Mouse (Mus musculus) brain, embryonic 14.5 days (tissue): ENCODE data around the gene Nagpa. TPM values are rescaled to one million over a fixed set of nuclear protein-coding genes. Genes with fewer than 3 reads are reported as not detected.
"Not testable (repeated sequence)": the region's sequence is repeated elsewhere in the genome, so short reads cannot be mapped to it uniquely, and the experiment has no call there.

Experiments
- DNase-seq: peaks from one replicate; pipeline ENCODE4 v3.0.0-alpha.2; 2011; ENCODE audit warnings: low read depth
- CTCF ChIP-seq: fragments of 200-500 bp; IDR thresholded peaks from 2 replicates; pipeline ENCODE4 v1.5.1; 2012; ENCODE audit warnings: inconsistent platforms, mild to moderate bottlenecking, moderate library complexity, borderline replicate concordance; ENCODE audit not compliant: insufficient read depth, insufficient read length; ENCODE audit errors: extremely low read depth
- POLR2A ChIP-seq: fragments of 200-500 bp; IDR thresholded peaks from 2 replicates; pipeline ENCODE4 v1.6.1; 2012; ENCODE audit warnings: mild to moderate bottlenecking, inconsistent platforms, borderline replicate concordance; ENCODE audit not compliant: poor library complexity, insufficient read depth, insufficient read length, severe bottlenecking; ENCODE audit errors: extremely low read depth
- polyA plus RNA-seq: library from polyadenylated mRNA; depleted of rRNA; stranded (reverse); fragments of >200 nt; gene quantifications from 2 replicates; pipeline ENCODE4 v1.2.3, GENCODE M21; 2012; rRNA removed

Gene Nagpa
- 12.9 and 13.5 TPM in 2 replicates for polyA plus RNA-seq

GRCm38 (mm10) chr16:5203668-5204433 lies at the start of gene Nagpa:
Nagpa (minus strand) TSS chr16:5204012.
- TF ChIP-seq POLR2A, result peak; percentile 32; the same call in 1 of the 2 replicates
- no peak for TF ChIP-seq CTCF
- DNase-seq, result peak; percentile 91

GRCm38 (mm10) chr16:5252260-5252659 lies 48.4 kb upstream of the Nagpa start:
- no peak for DNase-seq

GRCm38 (mm10) chr16:5250891-5251290 lies 47.1 kb upstream of the Nagpa start:
- TF ChIP-seq POLR2A, result no peak
- TF ChIP-seq CTCF, result no peak
- no peak for DNase-seq

More at GRCm38 (mm10) chr16:5252260-5252659, 48.4 kb upstream of the Nagpa start:
- TF ChIP-seq POLR2A, result no peak
- TF ChIP-seq CTCF, result no peak

GRCm38 (mm10) chr16:5244411-5244810 lies 40.6 kb upstream of the Nagpa start:
- TF ChIP-seq POLR2A, result no peak
- TF ChIP-seq CTCF, result peak; percentile 75
- DNase-seq, result peak; percentile 30

GRCm38 (mm10) chr16:5242882-5243281 lies 39.1 kb upstream of the Nagpa start:
- TF ChIP-seq CTCF, result no peak
- TF ChIP-seq POLR2A, result no peak
- no peak for DNase-seq

GRCm38 (mm10) chr16:5242355-5242754 lies 38.5 kb upstream of the Nagpa start:
- DNase-seq, result no peak
- TF ChIP-seq POLR2A (no peak), CTCF (no peak)

GRCm38 (mm10) chr16:5233418-5234313 lies 29.9 kb upstream of the Nagpa start, which contains the start of gene Alg1:
Alg1 (plus strand) TSS chr16:5233621.
- peak; percentile 97 for DNase-seq
- no peak for TF ChIP-seq CTCF
- peak; percentile 100 for TF ChIP-seq POLR2A

GRCm38 (mm10) chr16:5232982-5233381 lies 29.2 kb upstream of the Nagpa start:
- no peak for DNase-seq
- TF ChIP-seq POLR2A, result no peak
- TF ChIP-seq CTCF, result no peak

- DNase-seq, result not testable (repeated sequence)
Measured at GRCm38 (mm10) chr16:5228103-5228502, 24.3 kb upstream of the Nagpa start.

GRCm38 (mm10) chr16:5227501-5227900 lies 23.7 kb upstream of the Nagpa start:
- DNase-seq, result not testable (repeated sequence)

GRCm38 (mm10) chr16:5226534-5226933 lies 22.7 kb upstream of the Nagpa start:
- not testable (repeated sequence) for DNase-seq

- DNase-seq, result no peak
- TF ChIP-seq CTCF (no peak), POLR2A (no peak)
Measured at GRCm38 (mm10) chr16:5222140-5222539, 18.3 kb upstream of the Nagpa start, which contains the start of gene AU021092. AU021092 (minus strand) TSS chr16:5222299.

GRCm38 (mm10) chr16:5221403-5221802 lies 17.6 kb upstream of the Nagpa start:
- peak; percentile 7 for DNase-seq
- TF ChIP-seq CTCF, result no peak
- TF ChIP-seq POLR2A, result no peak
